Mouse (Mus musculus): ENCODE measurements around the gene Depp1. TPM values are rescaled to one million over a fixed set of nuclear protein-coding genes. Genes with fewer than 3 reads are reported as not detected.

The Depp1 gene
- total RNA-seq, 2 experiments from 2014 or later: 10.2 to 13.3 TPM

DNA sequence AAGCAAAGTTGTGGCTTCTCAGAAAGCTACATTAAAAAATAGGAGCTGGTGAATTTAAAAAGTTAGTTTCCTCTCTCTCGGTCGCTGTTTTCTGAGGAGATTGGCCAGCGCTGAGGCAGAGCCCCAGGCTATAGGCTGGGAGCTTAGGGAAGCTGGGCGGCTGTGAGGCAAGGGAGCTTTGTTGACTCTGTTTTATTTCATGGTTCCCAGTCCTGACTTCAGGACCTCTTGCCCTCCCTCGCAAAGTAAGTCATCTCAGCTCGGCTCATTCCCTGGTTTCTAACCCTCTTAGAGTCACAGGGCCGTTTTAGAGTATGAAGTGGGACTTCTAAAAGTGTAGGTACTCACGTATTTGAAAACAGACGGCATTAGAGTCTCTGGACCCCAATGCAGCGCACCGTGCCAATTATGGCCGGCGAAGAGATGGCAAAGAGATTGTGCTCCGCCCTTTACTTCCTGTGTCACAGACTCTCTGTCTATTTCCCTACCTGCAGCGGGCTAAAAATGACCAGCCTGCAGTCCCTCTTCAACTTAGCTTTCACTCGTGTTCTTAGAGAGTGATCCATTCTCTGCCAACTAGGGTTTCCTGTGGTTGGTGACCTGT, 24.0 kb downstream of the Depp1 start:
- intact Hi-C loops (cut with DNase I): no loop called here
- no peak for DNase-seq

GRCm38 (mm10) chr6:116676355-116676913, 26.0 kb downstream of the Depp1 start:
- DNase-seq: no peak
- intact Hi-C loops (cut with DNase I): no loop called here

DNA sequence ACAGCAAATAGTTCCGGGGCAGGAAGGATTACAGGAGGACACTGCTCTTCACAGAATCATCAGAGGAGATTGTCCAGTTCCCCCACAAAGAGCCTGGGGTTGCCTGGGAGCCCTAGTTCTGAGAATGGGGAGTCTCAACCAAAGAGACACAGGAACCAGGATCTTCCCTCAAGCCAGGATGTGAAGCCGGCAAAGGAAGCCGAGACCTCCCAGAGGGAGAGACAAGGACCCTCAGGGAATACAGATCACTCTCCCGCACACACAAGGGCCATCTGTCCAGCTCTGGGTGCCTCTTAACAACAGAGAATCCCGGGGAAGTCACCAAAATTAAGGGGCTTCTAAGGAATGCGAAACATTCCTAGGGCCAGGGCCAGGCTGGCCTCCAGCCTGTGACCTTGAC, 26.9 kb downstream of the Depp1 start:
- intact Hi-C loops (cut with DNase I): no loop called here
- no peak for DNase-seq

GRCm38 (mm10) chr6:116679563-116680288, 29.3 kb downstream of the Depp1 start:
- no peak for DNase-seq
- intact Hi-C loops (cut with DNase I): no loop called here

DNA sequence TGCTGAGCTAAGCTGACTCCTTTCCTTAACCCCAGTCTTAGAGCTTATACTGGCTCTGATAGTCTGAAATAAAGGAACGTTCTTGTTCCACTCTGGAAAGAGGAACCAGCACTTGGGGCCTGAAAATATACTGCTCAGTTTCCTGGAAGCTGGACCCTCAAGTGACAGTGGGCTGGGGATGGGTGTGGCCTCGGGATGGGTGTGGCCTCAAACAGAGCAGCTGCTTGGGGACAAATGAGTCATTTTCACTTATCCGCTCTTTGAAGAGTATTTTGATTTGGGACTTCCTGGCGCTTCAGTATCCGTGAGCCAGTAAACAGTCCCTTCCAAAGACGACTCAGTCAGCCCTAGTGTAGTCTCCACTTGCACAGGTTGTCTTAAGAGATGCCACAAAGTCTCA, 31.9 kb downstream of the Depp1 start:
- intact Hi-C loops (cut with DNase I): no loop called here
- no peak for DNase-seq

- intact Hi-C loops (cut with DNase I): no loop called here
- DNase-seq: no peak
Measured at GRCm38 (mm10) chr6:116693639-116694038, 43.2 kb downstream of the Depp1 start.

GRCm38 (mm10) chr6:116694346-116694745, 43.9 kb downstream of the Depp1 start:
- no peak for DNase-seq
- intact Hi-C loops (cut with DNase I): no loop called here

DNA sequence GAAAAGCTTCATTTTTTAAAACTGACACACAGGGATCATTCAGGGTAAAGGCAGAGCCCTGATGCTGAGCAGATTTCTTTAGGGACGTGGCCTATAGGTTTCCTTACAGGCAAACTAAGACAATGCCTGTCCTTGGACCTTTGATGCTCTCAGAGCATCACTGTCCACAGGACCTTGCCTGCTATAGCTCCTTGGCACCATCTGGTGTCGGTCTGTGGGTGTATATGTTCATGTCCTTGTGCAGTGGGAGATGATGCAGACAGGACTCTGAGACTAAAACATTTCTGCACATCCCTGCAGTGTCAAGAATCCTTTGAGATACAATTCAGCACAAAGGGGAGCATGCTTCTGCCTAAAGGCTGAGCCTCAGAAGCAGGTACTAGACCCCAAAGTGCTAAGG, 47.0 kb downstream of the Depp1 start:
- intact Hi-C loops (cut with DNase I): loop anchor here (5.0 kb wide), 1 partner anchor 45 kb away; the partner anchor contains the start of gene Depp1
- no peak for DNase-seq

- intact Hi-C loops (cut with DNase I): loop anchor here (5.0 kb wide), 1 partner anchor 46 kb away; the partner anchor contains the start of gene Depp1
- no peak for DNase-seq
Measured at GRCm38 (mm10) chr6:116697896-116698425, 47.6 kb downstream of the Depp1 start.

DNA sequence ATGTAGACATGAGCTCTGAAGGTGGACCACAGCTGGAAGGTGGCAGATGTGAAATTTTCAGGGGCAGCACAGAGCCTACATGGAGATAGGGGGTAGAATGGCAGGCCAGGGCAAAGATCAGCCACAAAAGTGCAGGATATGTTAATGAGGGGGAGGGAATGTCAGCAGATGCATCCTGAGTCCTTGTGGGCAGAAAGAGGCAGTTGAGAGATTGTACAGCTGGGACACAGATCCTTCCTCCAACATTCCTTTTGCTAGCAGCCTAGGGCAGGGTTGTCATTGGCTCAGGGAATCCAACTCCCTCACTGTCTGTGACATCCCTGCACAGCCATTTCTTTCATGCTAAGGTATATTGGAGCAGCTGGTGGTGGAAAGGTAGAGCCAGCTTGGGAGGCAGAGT, 50.4 kb downstream of the Depp1 start:
- no peak for DNase-seq

More for the DNA sequence above, 50.4 kb downstream of the Depp1 start:
- intact Hi-C loops (cut with DNase I): no loop called here

Small RNA genes within 50 kb of the gene (microRNA-seq; reads per million reads assigned to microRNA genes)
- gene Mir7043: 0 to 0.72 reads per million in 2 experiments

Other genes starting within 250 kb of the Depp1 start
- under 1 TPM; 0.64 to 0.66 TPM for gene Alox5, start 189.4 kb upstream of the Depp1 start, total RNA-seq (2021)
- gene Olfr211, start 161.5 kb upstream of the Depp1 start, total RNA-seq (2021): not detected
- not detected for gene Olfr212, start 144.1 kb upstream of the Depp1 start, total RNA-seq (2021)
- not detected for gene Olfr213, start 112.2 kb upstream of the Depp1 start, total RNA-seq (2021)
- gene Gm5580, start 99.5 kb upstream of the Depp1 start, total RNA-seq (2021): 1 to 10 TPM in 1 of 2 experiments, under 1 TPM in 1; 0.79 to 1.3 TPM
- not detected for gene Olfr214, start 96.4 kb upstream of the Depp1 start, total RNA-seq (2021)
- not detected for gene Olfr215, start 66.4 kb upstream of the Depp1 start, total RNA-seq (2021)
- 1 to 10 TPM; 6.2 to 7.1 TPM for gene Zfp422, start 21.6 kb upstream of the Depp1 start, total RNA-seq (2021)
- 1 to 10 TPM; 1.6 to 2.0 TPM for gene Rassf4, start 23.3 kb downstream of the Depp1 start, total RNA-seq (2021)
- gene Tmem72, start 66.3 kb downstream of the Depp1 start, total RNA-seq (2021): under 1 TPM; 0.02 to 0.03 TPM

All from gastrocnemius, postnatal 36 days (tissue).